Mouse (Mus musculus) left cerebral cortex, postnatal 25 days (tissue): ENCODE measurements at regions not wholly inside any gene's neighbourhood (a gene's known extent, or its start where the extent isn't known, plus 50 kb on each side); places are given as distances from the start of the nearest gene placed in this dataset.

Experiments
- DNase-seq, 2 experiments: peaks; one replicate each; pipeline ENCODE4 v3.0.0; 2022; ENCODE audit warnings: low spot score in 2 of 2, mixed read lengths in 1 of 2
- intact Hi-C: fragments of 180-260 bp; cut with DNase I; formaldehyde crosslinking; loops from one replicate; pipeline ENCODE4 v1.15.1; 2025

DNA sequence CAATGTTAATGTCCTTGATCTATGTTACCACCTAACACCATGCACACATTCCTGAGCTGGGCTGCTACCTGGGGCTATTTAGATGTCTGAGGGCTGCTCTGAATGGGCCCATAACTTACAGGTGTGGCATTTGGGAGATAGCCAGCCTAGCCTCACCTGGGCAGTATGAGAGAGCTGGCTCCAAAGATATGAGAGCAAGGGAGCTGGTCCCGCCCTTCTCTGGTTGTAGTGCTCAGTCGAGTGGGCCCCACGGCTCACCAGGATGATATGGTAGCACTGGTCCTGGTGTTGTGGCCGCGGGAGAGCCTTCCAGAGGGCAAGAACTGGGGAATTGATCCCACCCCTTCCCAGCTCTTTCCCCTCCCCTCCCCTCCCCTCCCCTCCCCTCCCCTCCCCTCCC lies 93.0 kb upstream of the Epha5 start:
- intact Hi-C loops = no loop called here
- DNase-seq = no peak

DNA sequence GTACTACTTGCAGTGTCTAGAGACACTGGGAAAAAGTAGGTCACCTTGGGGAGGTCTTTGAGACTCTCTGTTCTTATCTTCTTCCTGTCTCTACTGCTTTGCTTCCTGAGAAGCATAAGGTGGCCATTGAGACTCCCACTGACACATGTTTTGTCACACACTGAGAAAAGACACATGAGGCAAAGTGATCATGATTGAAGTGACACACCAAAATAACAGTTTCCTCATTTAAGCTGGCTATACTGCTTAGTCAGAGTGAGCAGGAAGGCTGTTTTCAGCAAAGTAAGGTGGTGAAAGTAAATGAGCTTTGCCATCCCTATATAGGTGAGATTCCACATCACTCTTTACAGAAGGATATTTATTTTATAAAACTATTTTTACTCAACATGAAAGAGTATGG lies 63.8 kb upstream of the Epha5 start:
- intact Hi-C loops = no loop called here
- DNase-seq = no peak
